Mouse (Mus musculus): Measurements from ENCODE around the gene Ttc28.
A peak's percentile ranks its signal among the peaks of the same experiment; 100 is the strongest.
"Not testable (repeated sequence)": the region's sequence is repeated elsewhere in the genome, so short reads cannot be mapped to it uniquely, and the experiment has no call there.

Gene Ttc28

GRCm38 (mm10) chr5:111254362-111254761, 374.8 kb downstream of the Ttc28 start:
- no peak for DNase-seq

DNA sequence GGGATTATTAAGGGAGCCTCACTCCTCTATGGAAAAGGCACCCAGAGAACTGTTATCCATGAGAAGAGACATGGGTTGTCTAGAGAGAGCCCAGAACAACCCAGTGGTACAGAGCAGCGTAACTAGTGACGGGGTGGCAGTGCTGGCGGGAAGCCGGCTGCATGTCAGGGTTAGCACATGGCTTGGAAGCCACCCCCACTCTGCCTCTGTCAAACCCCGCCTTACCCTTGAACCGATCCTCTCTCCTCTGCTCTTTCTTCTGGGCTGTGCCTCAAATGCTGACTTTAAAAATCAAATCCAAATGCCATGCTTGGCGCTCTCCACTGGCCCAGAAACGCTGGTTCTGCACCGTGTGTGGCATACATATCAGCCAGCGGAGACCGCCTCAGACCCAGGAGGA, 375.2 kb downstream of the Ttc28 start:
- DNase-seq: no peak

GRCm38 (mm10) chr5:111256181-111256580, 376.6 kb downstream of the Ttc28 start:
- DNase-seq: no peak

DNA sequence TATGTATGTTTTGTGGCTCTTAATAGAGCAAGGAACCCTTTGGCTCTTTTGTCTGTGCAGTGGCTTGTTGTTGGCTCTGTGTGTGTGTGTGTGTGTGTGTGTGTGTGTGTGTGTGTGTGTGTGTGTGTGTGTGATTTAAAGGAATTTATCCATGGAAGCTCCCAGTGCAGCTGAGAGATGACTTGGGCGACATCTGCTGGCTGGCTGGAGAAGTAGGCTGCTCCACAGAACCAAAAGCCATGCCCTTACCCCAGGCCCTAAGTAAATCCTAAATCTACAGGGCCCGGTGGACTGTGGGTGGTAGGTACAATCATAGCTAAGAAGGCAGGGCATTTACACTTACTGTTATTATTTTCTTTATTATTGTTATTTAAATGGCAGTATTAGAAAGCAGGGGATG, 377.5 kb downstream of the Ttc28 start:
- DNase-seq: peak; percentile 83

DNA sequence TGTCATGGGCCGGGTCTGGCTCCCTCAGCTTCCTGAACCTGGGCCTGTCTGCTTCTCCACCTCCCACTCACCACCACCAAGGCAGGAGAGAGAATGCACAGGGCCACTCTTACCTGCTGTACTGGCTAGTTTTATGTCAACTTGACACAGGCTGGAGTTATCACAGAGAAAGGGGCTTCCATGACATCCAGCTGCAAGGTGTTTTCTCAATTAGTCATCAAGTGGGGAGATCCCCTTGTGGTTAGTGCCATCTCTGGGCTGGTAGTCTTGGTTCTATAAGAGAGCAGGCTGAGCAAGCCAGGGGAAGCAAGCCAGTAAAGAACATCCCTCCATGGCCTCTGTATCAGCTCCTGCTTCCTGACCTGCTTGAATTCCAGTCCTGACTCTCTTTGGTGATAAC, 381.6 kb downstream of the Ttc28 start:
- not testable (repeated sequence) for DNase-seq

GRCm38 (mm10) chr5:111261733-111262573, 382.4 kb downstream of the Ttc28 start:
- no peak for DNase-seq

DNA sequence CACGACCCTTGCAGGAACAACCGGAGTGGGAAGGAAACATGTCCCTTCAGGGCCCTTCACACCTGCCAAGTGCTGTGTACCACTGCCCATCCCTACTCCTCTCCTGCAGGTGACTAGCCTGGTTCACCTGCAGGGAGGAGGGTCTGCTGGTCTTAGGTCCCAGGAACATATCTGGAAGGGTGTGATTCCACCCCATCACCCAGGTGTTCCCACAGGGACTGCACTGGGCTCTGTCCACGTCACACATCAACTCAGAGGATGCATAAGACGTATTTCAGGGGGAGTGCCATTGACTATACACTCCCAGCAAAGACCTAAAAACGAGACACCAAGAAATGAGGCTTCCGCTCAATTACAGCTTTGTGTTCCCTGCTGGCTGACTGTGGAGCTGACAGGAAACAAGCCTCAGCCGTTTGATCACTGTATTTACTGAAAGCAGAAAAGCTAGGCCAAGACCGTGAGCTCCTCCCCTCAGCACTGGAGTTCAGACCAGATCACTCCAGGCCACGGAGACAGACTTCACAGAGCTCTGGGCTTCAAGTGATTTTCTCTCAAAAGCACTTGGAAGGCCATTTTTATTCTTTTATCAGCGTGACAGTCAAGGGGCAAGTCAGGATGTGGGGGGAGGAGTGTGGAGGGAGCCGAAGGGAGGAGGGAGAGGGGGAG, 383.1 kb downstream of the Ttc28 start:
- DNase-seq: no peak

GRCm38 (mm10) chr5:111263370-111263769, 383.8 kb downstream of the Ttc28 start:
- DNase-seq: no peak

DNA sequence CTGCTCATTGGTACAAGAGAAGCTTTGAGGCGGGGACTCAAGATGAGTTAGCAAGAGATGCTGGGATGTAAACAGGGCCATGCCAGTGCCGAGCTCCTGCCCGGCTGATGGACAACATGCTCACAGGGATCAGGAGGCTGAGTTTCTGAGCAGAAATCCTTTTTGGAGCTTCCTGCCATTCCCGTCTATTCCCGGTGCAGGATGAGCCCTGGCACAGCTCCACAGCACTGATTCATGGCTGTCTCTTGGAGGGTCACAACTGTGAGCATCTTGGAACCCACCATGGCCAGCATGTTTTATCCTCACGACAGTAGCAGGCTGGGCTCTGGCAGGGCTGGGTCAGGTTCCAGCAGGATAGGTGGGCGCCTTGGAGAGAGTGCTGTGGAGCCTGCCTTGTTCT, 384.9 kb downstream of the Ttc28 start:
- DNase-seq: no peak

- no peak for DNase-seq
Measured at GRCm38 (mm10) chr5:111266658-111267057, 387.1 kb downstream of the Ttc28 start.

DNA sequence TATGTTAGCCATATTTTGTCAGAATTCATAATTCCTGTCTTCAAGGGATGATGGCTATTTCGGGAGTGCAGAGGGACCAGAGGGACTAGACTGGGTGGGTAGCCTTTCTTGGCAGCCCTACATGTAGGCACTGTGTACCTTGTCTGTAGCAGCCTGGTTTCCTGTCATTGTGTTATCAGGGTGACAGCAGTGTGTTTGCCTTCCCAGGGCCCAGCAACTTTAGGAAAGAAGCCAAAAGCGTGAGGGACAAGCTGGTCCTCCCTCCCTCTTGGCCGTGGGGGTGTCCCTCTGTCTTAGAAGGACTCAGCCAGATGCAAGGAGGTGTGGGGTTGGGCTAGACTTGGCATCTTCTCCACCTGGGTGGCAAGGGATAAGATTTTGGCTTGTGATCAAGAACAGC, 387.5 kb downstream of the Ttc28 start:
- no peak for DNase-seq

- no peak for DNase-seq
Measured at GRCm38 (mm10) chr5:111268852-111269251, 389.2 kb downstream of the Ttc28 start.

- peak; percentile 75 for DNase-seq
Measured at GRCm38 (mm10) chr5:111269613-111270205, 390.1 kb downstream of the Ttc28 start.

GRCm38 (mm10) chr5:111270246-111271002, 390.8 kb downstream of the Ttc28 start:
- DNase-seq: no peak

DNA sequence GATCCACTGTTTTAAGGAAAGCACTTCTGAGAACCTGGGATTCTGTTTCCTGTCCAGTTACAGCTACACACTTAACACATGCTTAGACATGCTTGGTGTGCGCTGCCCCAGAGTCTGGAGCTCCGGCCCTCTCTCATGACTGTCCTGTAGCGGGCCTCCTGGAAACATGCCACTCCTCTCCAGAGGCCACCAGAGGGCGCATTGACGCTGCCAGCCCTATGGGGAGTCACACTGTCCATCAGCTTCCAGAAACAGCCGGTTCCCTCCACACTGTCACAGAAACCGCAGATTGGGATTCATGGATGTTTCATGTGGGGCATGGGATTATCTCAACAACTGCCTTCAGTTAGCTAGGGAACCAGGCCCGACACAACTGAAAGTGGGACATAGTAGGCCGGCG, 394.0 kb downstream of the Ttc28 start:
- peak; percentile 85 for DNase-seq

GRCm38 (mm10) chr5:111274948-111275347, 395.3 kb downstream of the Ttc28 start:
- no peak for DNase-seq

DNA sequence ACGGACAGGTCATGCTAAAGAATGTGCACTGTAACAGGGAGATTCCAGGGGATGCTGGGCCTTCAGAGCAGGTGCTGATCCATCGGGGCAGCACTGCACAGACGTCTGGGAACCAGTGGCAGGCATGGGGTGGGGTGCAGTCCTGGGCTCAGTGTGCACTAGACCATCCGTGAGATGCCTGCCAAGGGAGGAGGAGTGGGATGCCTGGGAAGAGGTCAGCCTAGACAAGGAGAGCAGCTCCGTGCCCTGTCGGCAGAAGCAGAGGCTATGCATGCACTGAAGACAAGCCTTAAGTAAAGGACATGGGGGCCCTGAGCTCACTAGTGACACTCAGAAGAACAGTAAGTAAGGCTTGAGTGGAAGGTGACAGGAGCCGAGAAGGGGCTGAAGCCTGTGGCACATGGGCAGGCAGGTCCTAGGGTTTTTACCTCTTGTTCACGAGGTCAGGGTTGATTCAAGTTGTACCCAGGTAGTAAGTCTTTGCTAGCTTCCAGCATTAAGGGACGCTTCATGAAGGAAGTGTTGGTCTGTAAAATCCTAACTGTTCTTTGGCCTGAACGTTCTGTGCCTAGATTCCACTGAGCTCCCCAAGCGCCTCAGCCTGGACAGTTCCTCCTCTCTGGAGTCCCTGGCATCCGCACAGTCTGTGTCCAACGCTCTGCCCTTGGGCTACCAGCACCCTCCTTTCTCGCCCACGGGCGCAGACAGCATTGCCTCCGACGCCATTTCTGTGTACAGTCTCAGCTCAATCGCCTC, 405.0 kb downstream of the Ttc28 start:
- DNase-seq: no peak

- no peak for DNase-seq
Measured at GRCm38 (mm10) chr5:111287571-111287970, 408.0 kb downstream of the Ttc28 start.

DNA sequence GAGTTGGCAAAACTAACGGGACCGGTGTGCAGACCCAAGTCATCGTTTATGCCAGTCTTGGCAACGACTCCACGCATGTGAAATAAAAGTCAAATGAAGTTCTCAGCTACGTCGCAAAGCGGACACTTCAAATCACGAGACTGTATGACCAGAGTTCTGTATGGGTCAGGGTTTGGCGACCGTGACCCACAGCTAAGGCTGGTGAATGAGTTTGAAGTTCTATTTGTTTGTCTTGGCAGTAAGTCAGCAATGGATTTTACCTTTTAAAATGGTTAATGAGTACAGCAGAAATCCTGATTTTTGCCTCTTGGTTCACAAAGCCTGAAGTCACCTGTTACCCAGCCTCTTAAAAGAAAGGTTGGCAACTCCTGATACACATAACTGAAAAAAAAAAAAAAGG, 408.9 kb downstream of the Ttc28 start:
- DNase-seq: no peak

DNA sequence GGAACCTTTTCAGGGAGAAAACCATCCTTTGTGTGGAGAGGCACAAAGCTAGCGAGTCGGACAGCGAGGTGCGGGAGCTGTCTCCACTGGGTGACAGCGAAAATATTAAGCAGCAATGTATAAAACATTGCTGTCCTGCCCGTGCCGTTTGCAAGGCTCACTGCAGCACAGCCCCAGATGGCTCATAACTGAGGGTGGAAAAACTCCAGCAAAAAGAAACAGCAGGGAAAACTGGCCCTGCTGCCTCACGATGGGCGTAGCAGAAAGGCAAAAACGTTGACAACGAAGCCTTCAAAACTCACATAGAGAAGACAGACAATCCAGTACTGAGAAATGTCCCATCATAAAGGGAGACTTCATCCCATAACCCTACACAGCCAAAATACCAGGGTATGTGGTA, 410.5 kb downstream of the Ttc28 start:
- no peak for DNase-seq

DNA sequence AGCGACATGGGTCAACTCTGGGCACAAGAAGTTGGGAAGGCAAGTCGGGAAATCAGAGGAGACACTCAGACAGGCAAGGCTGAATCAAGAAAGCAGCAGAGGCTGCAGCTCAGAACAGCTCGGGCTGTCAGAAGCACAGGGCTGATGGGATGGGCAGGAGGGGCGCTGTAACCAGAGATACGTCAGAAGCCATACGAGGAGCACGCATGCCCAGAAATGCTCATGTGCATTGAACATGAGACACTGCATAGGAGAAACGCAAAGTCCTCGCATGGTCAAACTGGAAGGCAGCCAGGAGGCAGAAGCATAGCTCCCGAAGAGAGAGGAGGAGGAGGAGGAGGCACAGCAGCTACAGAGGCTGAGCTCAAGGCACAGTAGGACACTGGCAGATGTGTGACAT, 412.0 kb downstream of the Ttc28 start:
- peak; percentile 66 for DNase-seq

GRCm38 (mm10) chr5:111297801-111298200, 418.2 kb downstream of the Ttc28 start:
- DNase-seq: no peak

- DNase-seq: no peak
Measured at GRCm38 (mm10) chr5:111298706-111299105, 419.1 kb downstream of the Ttc28 start.
